Mouse (Mus musculus) midbrain, embryonic 16.5 days (tissue): ENCODE measurements around the gene Zc3h6. TPM values are rescaled to one million over a fixed set of nuclear protein-coding genes. Genes with fewer than 3 reads are reported as not detected.

Experiments
- ATAC-seq: fragments of 200-750 bp; cut with Nextera tagmentation; 2 replicates; pipeline ENCODE4 v1.8.0; 2017; ENCODE audit warnings: moderate TSS enrichment
- H3K27ac ChIP-seq: fragments of 300-500 bp; sonication (generic); 2 replicates; pipeline ENCODE4 v1.5.1; 2014; ENCODE audit warnings: mild to moderate bottlenecking, low read length, mixed read lengths
- H3K27me3 ChIP-seq: fragments of 300-500 bp; sonication (generic); 2 replicates; pipeline ENCODE4 v1.6.1; 2014; ENCODE audit warnings: low read depth, low read length, mixed read lengths; ENCODE audit not compliant: control insufficient read depth, insufficient read depth
- H3K36me3 ChIP-seq: fragments of 300-500 bp; sonication (generic); 2 replicates; pipeline ENCODE4 v1.6.1; 2014; ENCODE audit warnings: mild to moderate bottlenecking, low read length, moderate library complexity, mixed read lengths; ENCODE audit not compliant: control insufficient read depth, insufficient read depth
- H3K4me1 ChIP-seq: fragments of 300-500 bp; sonication (generic); 2 replicates; pipeline ENCODE4 v1.6.1; 2014; ENCODE audit warnings: mild to moderate bottlenecking, low read length, mixed read lengths; ENCODE audit not compliant: control insufficient read depth, insufficient read depth
- H3K4me2 ChIP-seq: fragments of 300-500 bp; sonication (generic); 2 replicates; pipeline ENCODE4 v1.6.1; 2014; ENCODE audit warnings: mild to moderate bottlenecking, low read length, mixed read lengths
- H3K4me3 ChIP-seq: fragments of 300-500 bp; sonication (generic); 2 replicates; pipeline ENCODE4 v1.5.1; 2014; ENCODE audit warnings: low read depth, mild to moderate bottlenecking, low read length, moderate library complexity, mixed read lengths
- H3K9ac ChIP-seq: fragments of 300-500 bp; sonication (generic); 2 replicates; pipeline ENCODE4 v1.6.1; 2014; ENCODE audit warnings: low read depth, low read length, mixed read lengths
- H3K9me3 ChIP-seq: fragments of 300-500 bp; sonication (generic); replicated peaks from 2 replicates; pipeline ENCODE4 v1.6.1; 2014; ENCODE audit warnings: mild to moderate bottlenecking, low read length, mixed read lengths; ENCODE audit not compliant: control insufficient read depth, poor library complexity, severe bottlenecking
- WGBS: fragments of 180-500 bp; shearing (Covaris S2); extraction: QIAGEN DNeasy Blood & Tissue Kit; methylation state at CpG from one replicate; pipeline ENCODE4 v1.1.7; 2014; 5-methylcytosine and 5-hydroxymethylcytosine counted together
- polyA plus RNA-seq: library from polyadenylated mRNA; unstranded; fragments of >200 nt; fragmentation: Nextera tagmentation; extraction: Ambion mirVana; gene quantifications from 2 replicates; pipeline ENCODE4 v1.2.1, GENCODE M21; 2015

Gene Zc3h6
- polyA plus RNA-seq, 1 experiment from 2014 or later = 3.7 TPM

DNA sequence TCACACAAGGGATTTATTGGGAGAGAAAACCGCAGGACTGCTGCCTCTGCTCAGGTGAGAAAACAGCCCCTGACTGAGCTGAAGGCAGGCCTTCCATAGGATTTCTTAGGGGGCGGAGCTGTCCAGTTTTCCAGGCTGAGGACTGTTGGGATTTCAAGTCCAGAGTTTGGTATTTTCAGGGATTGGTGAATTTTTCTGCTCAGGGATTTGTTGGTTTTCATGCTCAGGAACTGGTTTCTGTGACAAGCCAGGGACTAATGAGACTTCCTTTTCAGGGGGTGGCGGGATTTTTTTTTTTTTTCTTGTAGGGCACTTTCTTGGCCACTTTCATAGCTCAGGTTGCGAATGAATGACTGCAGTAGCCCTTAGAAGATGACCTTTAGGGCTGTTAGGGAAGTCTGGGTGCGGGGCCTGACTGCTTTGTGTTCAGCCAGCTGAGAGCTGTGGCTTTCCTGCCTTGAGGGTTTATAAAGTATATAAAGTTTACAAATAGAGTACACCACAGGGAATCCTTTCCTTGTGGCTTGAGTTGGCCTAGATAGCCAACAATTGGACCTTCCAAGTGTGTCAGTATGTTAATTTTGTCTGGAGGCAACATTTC lies 1.6 kb upstream of the Zc3h6 start:
- H3K9me3 ChIP-seq = no peaks in the 10 kb centered on the region
- no peaks in the 10 kb centered on the region for H3K27me3 ChIP-seq
- peak overlapping the region; percentile 46 for H3K4me2 ChIP-seq
- H3K4me1 ChIP-seq = peaks cover 10% of the 10 kb centered on the region
- no peaks in the 10 kb centered on the region for H3K36me3 ChIP-seq
- peak overlapping the region; percentile 8; the same call in 1 of the 2 replicates for H3K4me3 ChIP-seq
- WGBS = 37% methylated on average over 5 of the region's 5 CpGs
- peak overlapping the region; percentile 54 for H3K9ac ChIP-seq
- peak overlapping the region; percentile 78 for H3K27ac ChIP-seq
- ATAC-seq = no peak

DNA sequence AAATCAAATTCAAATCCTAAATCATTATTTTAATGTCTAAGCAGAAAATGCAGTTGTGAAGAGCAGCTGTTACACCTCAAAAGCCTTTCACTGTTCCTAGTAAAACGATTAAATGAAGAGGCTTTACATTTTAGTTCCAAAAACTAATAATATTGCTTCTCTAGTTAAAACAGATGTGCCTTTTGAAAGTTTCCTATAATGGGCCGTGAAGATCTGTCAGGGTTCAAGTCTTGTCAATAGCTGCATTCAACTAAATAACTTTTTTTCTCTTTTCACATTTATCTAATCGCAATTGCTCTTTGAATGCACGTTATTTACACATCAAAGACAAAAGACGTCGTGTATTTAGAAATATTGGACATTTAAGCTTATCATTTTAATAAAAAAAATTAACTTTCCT lies 966 bp upstream of the Zc3h6 start:
- H3K9ac ChIP-seq = no peak overlapping the region
- no peaks in the 10 kb centered on the region for H3K9me3 ChIP-seq
- peak overlapping the region; percentile 53; the same call in 1 of the 2 replicates for H3K27ac ChIP-seq
- no peaks in the 10 kb centered on the region for H3K36me3 ChIP-seq
- WGBS = 2% methylated on average over 6 of the region's 6 CpGs
- H3K27me3 ChIP-seq = no peaks in the 10 kb centered on the region
- peak overlapping the region; percentile 46 for H3K4me2 ChIP-seq
- no peak for ATAC-seq
- H3K4me3 ChIP-seq = peak overlapping the region; percentile 91
- peaks cover 10% of the 10 kb centered on the region for H3K4me1 ChIP-seq

GRCm38 (mm10) chr2:128967661-128968441 lies 649 bp downstream of the Zc3h6 start, which contains the start of gene Gm10762:
Gene Gm10762, minus strand, starts transcription at chr2:128967725.
- H3K9ac ChIP-seq = peak within 1 kb of the TSS; percentile 100
- H3K4me3 ChIP-seq = peak within 1 kb of the TSS; percentile 91
- H3K4me2 ChIP-seq = peak within 1 kb of the TSS; percentile 56
- WGBS = under 1% methylated on average over 52 of the region's 80 CpGs
- peak; percentile 83 for ATAC-seq
- H3K9me3 ChIP-seq = no peaks in the 10 kb centered on the region
- no peaks in the 10 kb centered on the region for H3K36me3 ChIP-seq
- peaks cover 10% of the 10 kb centered on the region for H3K4me1 ChIP-seq
- no peaks in the 10 kb centered on the region for H3K27me3 ChIP-seq
- peak within 1 kb of the TSS; percentile 100 for H3K27ac ChIP-seq

- no peak for ATAC-seq
- peak overlapping the region; percentile 100 for H3K27ac ChIP-seq
- H3K4me2 ChIP-seq = peak overlapping the region; percentile 56
- peak overlapping the region; percentile 100 for H3K9ac ChIP-seq
- peak overlapping the region; percentile 91 for H3K4me3 ChIP-seq
- H3K27me3 ChIP-seq = no peaks in the 10 kb centered on the region
- H3K36me3 ChIP-seq = no peaks in the 10 kb centered on the region
- H3K4me1 ChIP-seq = peaks cover 10% of the 10 kb centered on the region
- no peaks in the 10 kb centered on the region for H3K9me3 ChIP-seq
Observed at GRCm38 (mm10) chr2:128968475-128969083, 1.4 kb downstream of the Zc3h6 start.

DNA sequence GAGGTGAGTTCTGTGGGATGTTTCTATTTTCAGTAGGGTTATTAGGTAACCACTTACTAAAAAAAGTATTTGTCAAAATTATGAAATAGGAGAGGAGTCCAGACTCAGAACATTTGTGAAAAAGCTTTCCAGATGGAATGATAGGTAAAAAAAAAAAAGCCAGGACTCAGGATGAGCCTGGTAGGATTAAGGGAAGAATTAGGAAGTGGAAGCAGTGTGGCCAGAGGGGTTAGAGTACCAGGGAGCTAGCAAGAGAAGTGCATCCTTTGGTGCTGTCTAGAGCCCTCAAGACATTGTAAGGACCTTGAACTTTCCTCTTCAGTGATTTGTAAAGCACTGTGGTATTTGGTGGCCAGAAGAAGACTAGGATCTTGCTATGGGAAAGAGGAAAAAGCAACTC lies 5.1 kb downstream of the Zc3h6 start:
- H3K9ac ChIP-seq = no peak overlapping the region
- no peaks in the 10 kb centered on the region for H3K36me3 ChIP-seq
- H3K27me3 ChIP-seq = no peaks in the 10 kb centered on the region
- no peak overlapping the region for H3K4me2 ChIP-seq
- H3K9me3 ChIP-seq = no peaks in the 10 kb centered on the region
- H3K27ac ChIP-seq = no peak overlapping the region
- peaks cover 2% of the 10 kb centered on the region; the same call in 1 of the 2 replicates for H3K4me1 ChIP-seq
- ATAC-seq = no peak
- no peak overlapping the region for H3K4me3 ChIP-seq

DNA sequence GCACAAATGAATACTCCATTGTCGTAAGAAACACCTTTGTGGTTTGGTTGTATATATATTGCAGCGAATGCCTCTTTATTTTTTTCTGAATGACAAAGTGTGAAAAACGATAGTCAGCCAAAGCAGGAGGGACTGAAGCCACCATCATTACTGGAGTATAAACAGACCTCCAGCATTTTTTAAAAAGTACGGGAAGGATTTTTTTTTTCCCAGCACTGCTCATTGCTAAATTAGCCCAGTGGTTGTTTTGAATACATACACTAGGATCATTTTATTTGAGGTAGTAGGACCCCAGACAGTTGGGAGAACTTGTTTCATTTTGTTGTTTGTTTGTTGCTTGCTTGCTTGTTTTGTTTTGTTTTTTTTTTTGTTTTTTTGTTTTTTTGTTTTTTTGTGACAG lies 8.4 kb downstream of the Zc3h6 start:
- Histone ChIP-seq H3K27me3 (no peaks in the 10 kb centered on the region), H3K4me3 (no peak overlapping the region), H3K27ac (no peak overlapping the region), H3K9me3 (no peaks in the 10 kb centered on the region), H3K4me2 (no peak overlapping the region), H3K36me3 (no peaks in the 10 kb centered on the region), H3K9ac (no peak overlapping the region), H3K4me1 (no peaks in the 10 kb centered on the region)
- no peak for ATAC-seq
- WGBS = 84% methylated on average over 4 of the region's 4 CpGs

DNA sequence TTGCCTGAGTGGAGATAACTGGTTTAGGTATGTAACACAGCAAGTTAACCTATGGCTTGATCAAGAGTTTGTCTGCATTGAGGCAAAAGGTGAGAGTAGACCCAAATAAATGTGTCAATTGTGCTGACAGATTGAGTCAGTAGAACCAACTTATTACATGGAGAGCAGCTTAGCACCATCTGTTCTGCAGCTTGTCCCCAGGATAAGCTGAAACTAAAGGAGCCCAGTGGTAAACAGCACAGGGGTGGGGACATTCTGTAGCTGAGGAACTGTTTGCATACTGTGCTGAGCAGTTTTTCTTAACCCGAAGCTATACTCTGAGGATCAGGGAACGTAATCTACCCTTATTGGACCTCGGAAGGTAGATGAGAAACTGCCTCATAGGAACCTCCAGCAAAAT lies 17.5 kb downstream of the Zc3h6 start:
- Histone ChIP-seq H3K27me3 (no peaks in the 10 kb centered on the region), H3K27ac (no peak overlapping the region), H3K36me3 (no peaks in the 10 kb centered on the region), H3K4me1 (no peaks in the 10 kb centered on the region), H3K9ac (no peak overlapping the region), H3K4me3 (no peak overlapping the region), H3K9me3 (no peaks in the 10 kb centered on the region), H3K4me2 (no peak overlapping the region)
- 88% methylated on average over 3 of the region's 3 CpGs for WGBS
- ATAC-seq = no peak

DNA sequence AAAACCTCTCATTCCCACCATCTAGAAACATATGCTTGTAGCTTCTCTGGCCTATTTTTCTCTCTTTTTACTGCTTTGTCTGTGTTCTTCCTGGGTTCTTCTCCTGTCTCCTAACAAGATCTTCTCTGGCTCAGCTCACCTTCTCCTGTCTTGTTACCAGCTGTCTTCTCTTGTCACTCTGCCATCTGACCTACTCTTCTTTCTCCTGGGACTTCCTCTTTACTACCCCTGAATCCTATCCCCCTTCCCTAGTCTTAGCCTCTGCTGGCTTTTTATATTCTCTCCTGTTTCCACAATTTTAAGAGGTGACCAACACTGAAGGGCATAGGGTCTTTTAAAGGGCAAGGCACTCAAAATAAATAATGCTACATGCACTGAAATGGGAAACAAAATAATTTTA lies 37.7 kb downstream of the Zc3h6 start:
- Histone ChIP-seq H3K9ac (no peak overlapping the region), H3K9me3 (no peaks in the 10 kb centered on the region), H3K36me3 (no peaks in the 10 kb centered on the region), H3K27ac (no peak overlapping the region), H3K4me1 (no peaks in the 10 kb centered on the region), H3K27me3 (no peaks in the 10 kb centered on the region), H3K4me2 (no peak overlapping the region), H3K4me3 (no peak overlapping the region)
- ATAC-seq = no peak

- H3K9me3 ChIP-seq = no peaks in the 10 kb centered on the region
- H3K9ac ChIP-seq = no peak overlapping the region
- H3K27ac ChIP-seq = no peak overlapping the region
- no peak for ATAC-seq
- no peaks in the 10 kb centered on the region for H3K4me1 ChIP-seq
- no peaks in the 10 kb centered on the region for H3K36me3 ChIP-seq
- no peak overlapping the region for H3K4me2 ChIP-seq
- 71% methylated on average over 4 of the region's 4 CpGs for WGBS
- no peak overlapping the region for H3K4me3 ChIP-seq
- no peaks in the 10 kb centered on the region for H3K27me3 ChIP-seq
Observed at GRCm38 (mm10) chr2:129006194-129006749, 39.1 kb downstream of the Zc3h6 start.
